Mouse (Mus musculus): ENCODE results near the gene Gas2l2. TPM values are rescaled to one million over a fixed set of nuclear protein-coding genes. Genes with fewer than 3 reads are reported as not detected.
A peak's percentile ranks its signal among the peaks of the same experiment; 100 is the strongest.

The Gas2l2 gene
- polyA plus RNA-seq, 1 experiment from 2014 or later, result not detected

- WGBS, result under 1% methylated on average over 23 of the region's 40 CpGs
- H3K27me3 ChIP-seq (replicated peaks), result 0 out of 2 replicates have a peak, but pooled peaks cover 3% of the 10 kb centered on the region
- no peak overlapping the region for H3K27ac ChIP-seq
- peak overlapping the region; percentile 90 for H3K4me2 ChIP-seq (replicated peaks)
- no peaks in the 10 kb centered on the region for H3K9me3 ChIP-seq
- H3K4me1 ChIP-seq, result peaks cover 17% of the 10 kb centered on the region
- H3K36me3 ChIP-seq, result no peaks in the 10 kb centered on the region
- H3K4me3 ChIP-seq, result peak overlapping the region; percentile 96
- H3K9ac ChIP-seq, result peak overlapping the region; percentile 93
- peak; percentile 59 for ATAC-seq (ENCODE audit: low FRiP score, low read depth)
Measured at GRCm38 (mm10) chr11:83409792-83410291, 19.4 kb downstream of the Gas2l2 start.

GRCm38 (mm10) chr11:83409087-83409754 lies 20.0 kb downstream of the Gas2l2 start, which contains the start of gene Rasl10b:
Gene Rasl10b, plus strand, starts transcription at chr11:83409137.
- ATAC-seq (ENCODE audit: low FRiP score, low read depth), result peak; percentile 83
- H3K36me3 ChIP-seq, result no peaks in the 10 kb centered on the region
- peak within 1 kb of the TSS; percentile 93 for H3K9ac ChIP-seq
- no peak within 1 kb of the TSS for H3K27ac ChIP-seq
- H3K27me3 ChIP-seq (replicated peaks), result 0 out of 2 replicates have a peak, but pooled peaks cover 3% of the 10 kb centered on the region
- H3K4me2 ChIP-seq (replicated peaks), result peak within 1 kb of the TSS; percentile 90
- peaks cover 17% of the 10 kb centered on the region for H3K4me1 ChIP-seq
- H3K4me3 ChIP-seq, result peak within 1 kb of the TSS; percentile 96
- no peaks in the 10 kb centered on the region for H3K9me3 ChIP-seq
- WGBS, result under 1% methylated on average over 27 of the region's 44 CpGs

DNA sequence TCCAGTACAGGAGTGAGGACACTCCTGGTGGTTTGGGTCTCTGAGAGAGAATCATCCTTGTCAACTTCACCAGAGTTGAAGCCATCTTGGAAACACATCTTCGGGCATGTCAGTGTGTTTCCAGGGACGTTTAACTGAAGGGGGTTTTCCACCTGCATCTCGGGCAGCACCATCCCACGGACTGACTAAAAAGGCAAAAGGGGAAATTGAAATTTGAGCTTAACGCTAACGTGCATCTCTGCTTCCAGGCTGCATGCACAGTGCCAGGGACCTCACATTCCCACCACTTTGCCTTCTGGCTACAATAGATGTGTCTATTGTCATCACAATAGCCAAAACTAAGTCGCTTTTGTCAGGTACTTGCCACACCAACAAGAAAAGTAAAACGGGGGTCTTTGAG lies 21.0 kb downstream of the Gas2l2 start:
- no peak for ATAC-seq (ENCODE audit: low FRiP score, low read depth)
- Histone ChIP-seq H3K9ac (no peak overlapping the region), H3K4me3 (no peak overlapping the region), H3K4me1 (peaks cover 17% of the 10 kb centered on the region), H3K27me3 (replicated peaks) (no peaks in the 10 kb centered on the region), H3K9me3 (no peaks in the 10 kb centered on the region), H3K27ac (no peak overlapping the region), H3K36me3 (peaks cover 9% of the 10 kb centered on the region), H3K4me2 (replicated peaks) (no peak overlapping the region)
- 53% methylated on average over 8 of the region's 8 CpGs for WGBS

- no peak overlapping the region for H3K4me2 ChIP-seq (replicated peaks)
- 70% methylated on average over 3 of the region's 3 CpGs for WGBS
- no peak overlapping the region for H3K9ac ChIP-seq
- H3K27me3 ChIP-seq (replicated peaks), result no peaks in the 10 kb centered on the region
- peaks cover 21% of the 10 kb centered on the region for H3K36me3 ChIP-seq
- no peaks in the 10 kb centered on the region for H3K9me3 ChIP-seq
- no peak overlapping the region for H3K27ac ChIP-seq
- H3K4me1 ChIP-seq, result peaks cover 12% of the 10 kb centered on the region
- H3K4me3 ChIP-seq, result no peak overlapping the region
- no peak for ATAC-seq (ENCODE audit: low FRiP score, low read depth)
Measured at GRCm38 (mm10) chr11:83406391-83406790, 22.9 kb downstream of the Gas2l2 start.

DNA sequence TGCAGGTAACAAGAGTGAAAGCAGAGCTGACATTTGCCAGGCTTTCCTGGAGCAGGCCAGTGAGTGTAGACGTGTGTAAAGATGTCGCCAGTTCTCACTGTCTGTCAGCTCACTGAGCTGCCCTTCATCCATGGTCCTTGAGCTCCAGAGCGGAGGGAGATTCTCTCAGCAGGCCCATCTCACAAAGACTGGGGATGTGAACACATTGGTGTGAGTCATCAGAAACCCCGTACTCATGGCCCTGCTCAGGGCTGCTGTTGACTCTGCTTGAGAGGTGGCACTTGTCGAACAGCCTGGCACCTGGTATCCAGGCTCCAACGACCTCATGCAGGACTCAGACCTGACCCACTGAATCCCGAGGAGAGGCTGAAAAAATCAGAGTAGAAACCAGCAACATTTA lies 25.5 kb downstream of the Gas2l2 start:
- no peaks in the 10 kb centered on the region for H3K27me3 ChIP-seq (replicated peaks)
- H3K9ac ChIP-seq, result no peak overlapping the region
- no peak for ATAC-seq (ENCODE audit: low FRiP score, low read depth)
- H3K27ac ChIP-seq, result no peak overlapping the region
- no peaks in the 10 kb centered on the region for H3K9me3 ChIP-seq
- peaks cover 32% of the 10 kb centered on the region for H3K36me3 ChIP-seq
- H3K4me1 ChIP-seq, result no peaks in the 10 kb centered on the region
- H3K4me2 ChIP-seq (replicated peaks), result no peak overlapping the region
- no peak overlapping the region for H3K4me3 ChIP-seq
- WGBS, result 93% methylated on average over 7 of the region's 7 CpGs

- H3K4me1 ChIP-seq, result no peaks in the 10 kb centered on the region
- H3K4me3 ChIP-seq, result no peak overlapping the region
- no peak overlapping the region for H3K4me2 ChIP-seq (replicated peaks)
- no peak for ATAC-seq (ENCODE audit: low FRiP score, low read depth)
- H3K36me3 ChIP-seq, result peaks cover 49% of the 10 kb centered on the region
- 88% methylated on average over 5 of the region's 5 CpGs for WGBS
- no peak overlapping the region for H3K9ac ChIP-seq
- no peaks in the 10 kb centered on the region for H3K27me3 ChIP-seq (replicated peaks)
- no peak overlapping the region for H3K27ac ChIP-seq
- no peaks in the 10 kb centered on the region for H3K9me3 ChIP-seq
Measured at GRCm38 (mm10) chr11:83398724-83399123, 30.5 kb downstream of the Gas2l2 start.

- no peak overlapping the region for H3K9ac ChIP-seq
- no peaks in the 10 kb centered on the region for H3K27me3 ChIP-seq (replicated peaks)
- no peak overlapping the region for H3K27ac ChIP-seq
- H3K4me1 ChIP-seq, result no peaks in the 10 kb centered on the region
- no peak for ATAC-seq (ENCODE audit: low FRiP score, low read depth)
- no peak overlapping the region for H3K4me2 ChIP-seq (replicated peaks)
- H3K9me3 ChIP-seq, result no peaks in the 10 kb centered on the region
- peaks cover 45% of the 10 kb centered on the region for H3K36me3 ChIP-seq
- 94% methylated on average over 7 of the region's 7 CpGs for WGBS
- no peak overlapping the region for H3K4me3 ChIP-seq
Measured at GRCm38 (mm10) chr11:83397626-83398025, 31.6 kb downstream of the Gas2l2 start.

GRCm38 (mm10) chr11:83394802-83395439 lies 34.3 kb downstream of the Gas2l2 start:
- ATAC-seq (ENCODE audit: low FRiP score, low read depth), result no peak
- H3K36me3 ChIP-seq, result peaks cover 52% of the 10 kb centered on the region
- no peaks in the 10 kb centered on the region for H3K9me3 ChIP-seq
- H3K9ac ChIP-seq, result no peak overlapping the region
- no peak overlapping the region for H3K4me3 ChIP-seq
- no peaks in the 10 kb centered on the region for H3K27me3 ChIP-seq (replicated peaks)
- H3K4me1 ChIP-seq, result no peaks in the 10 kb centered on the region
- H3K4me2 ChIP-seq (replicated peaks), result 0 out of 2 replicates have a peak overlapping the region, but pooled peaks have one; percentile 27
- H3K27ac ChIP-seq, result no peak overlapping the region
- WGBS, result 19% methylated on average over 6 of the region's 6 CpGs

- H3K4me3 ChIP-seq, result no peak overlapping the region
- H3K4me2 ChIP-seq (replicated peaks), result no peak overlapping the region
- no peak overlapping the region for H3K9ac ChIP-seq
- no peak overlapping the region for H3K27ac ChIP-seq
- H3K4me1 ChIP-seq, result no peaks in the 10 kb centered on the region
- no peaks in the 10 kb centered on the region for H3K9me3 ChIP-seq
- H3K27me3 ChIP-seq (replicated peaks), result no peaks in the 10 kb centered on the region
- 94% methylated on average over 4 of the region's 4 CpGs for WGBS
- no peak for ATAC-seq (ENCODE audit: low FRiP score, low read depth)
- peaks cover 45% of the 10 kb centered on the region for H3K36me3 ChIP-seq
Measured at GRCm38 (mm10) chr11:83393062-83393461, 36.2 kb downstream of the Gas2l2 start.

DNA sequence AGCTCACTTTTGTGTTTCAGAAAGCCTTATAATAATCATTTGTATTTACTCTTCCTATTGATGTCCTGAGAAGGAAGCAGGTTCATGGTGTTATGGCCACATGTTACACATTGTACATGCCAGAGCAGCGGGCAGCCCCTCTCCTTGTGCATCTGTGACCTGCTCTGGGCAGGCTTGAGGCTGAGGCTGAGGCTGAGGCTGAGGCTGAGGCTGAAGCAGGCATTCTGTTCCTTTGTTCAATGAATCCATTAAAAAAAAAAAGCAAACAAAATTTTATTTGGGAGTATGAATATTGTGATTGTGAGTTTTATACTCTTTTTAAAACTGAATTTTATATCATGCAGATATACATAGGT lies 45.7 kb downstream of the Gas2l2 start:
- ATAC-seq (ENCODE audit: low FRiP score, low read depth), result no peak
- H3K9me3 ChIP-seq, result no peaks in the 10 kb centered on the region
- 0 out of 2 replicates have a peak, but pooled peaks cover 2% of the 10 kb centered on the region for H3K36me3 ChIP-seq
- no peaks in the 10 kb centered on the region for H3K27me3 ChIP-seq (replicated peaks)
- H3K4me1 ChIP-seq, result peaks cover 21% of the 10 kb centered on the region
- no peak overlapping the region for H3K4me3 ChIP-seq
- H3K9ac ChIP-seq, result no peak overlapping the region
- peak overlapping the region; percentile 1; the same call in 1 of the 2 replicates for H3K4me2 ChIP-seq (replicated peaks)
- no peak overlapping the region for H3K27ac ChIP-seq
- WGBS, result 65% methylated on average over 1 of the region's 1 CpGs

- WGBS, result 36% methylated on average over 9 of the region's 9 CpGs
- H3K27ac ChIP-seq, result no peak overlapping the region
- no peaks in the 10 kb centered on the region for H3K9me3 ChIP-seq
- peaks cover 21% of the 10 kb centered on the region for H3K4me1 ChIP-seq
- no peak overlapping the region for H3K9ac ChIP-seq
- H3K27me3 ChIP-seq (replicated peaks), result no peaks in the 10 kb centered on the region
- peak overlapping the region; percentile 1; the same call in 1 of the 2 replicates for H3K4me2 ChIP-seq (replicated peaks)
- ATAC-seq (ENCODE audit: low FRiP score, low read depth), result no peak
- H3K36me3 ChIP-seq, result 0 out of 2 replicates have a peak, but pooled peaks cover 2% of the 10 kb centered on the region
- H3K4me3 ChIP-seq, result no peak overlapping the region
Measured at GRCm38 (mm10) chr11:83382876-83383531, 46.3 kb downstream of the Gas2l2 start.

DNA sequence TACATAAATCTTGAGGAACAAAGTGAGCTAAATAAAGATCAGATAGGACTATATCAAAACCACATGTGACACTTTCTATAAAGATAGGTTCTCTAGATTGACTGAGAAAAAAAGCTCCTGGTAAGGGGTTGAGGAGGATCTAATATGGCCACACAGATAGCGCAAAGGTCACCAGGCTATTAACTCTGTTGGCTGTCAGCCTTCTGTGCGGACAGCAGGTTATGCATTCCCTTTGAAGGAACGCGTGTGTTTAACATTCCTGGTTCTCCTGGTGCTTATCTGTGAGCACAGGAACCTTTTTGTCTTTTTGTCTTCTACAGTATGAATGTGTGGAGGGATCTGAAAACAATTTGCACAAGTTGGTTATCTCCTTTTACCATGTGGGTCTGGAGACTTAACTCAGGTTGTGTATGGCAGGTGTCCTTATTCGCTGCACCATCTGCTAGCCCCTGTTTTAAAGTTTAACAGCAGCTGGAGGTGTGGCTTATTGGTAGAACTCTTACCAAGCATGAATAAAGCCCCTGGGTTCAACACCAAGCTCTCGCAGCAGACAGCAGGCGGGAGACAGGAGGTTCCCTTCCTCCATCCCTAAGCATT lies 49.4 kb downstream of the Gas2l2 start:
- H3K9me3 ChIP-seq, result no peaks in the 10 kb centered on the region
- WGBS, result 84% methylated on average over 7 of the region's 7 CpGs
- no peak for ATAC-seq (ENCODE audit: low FRiP score, low read depth)

More for the DNA sequence above, 49.4 kb downstream of the Gas2l2 start:
- H3K4me1 ChIP-seq, result peaks cover 21% of the 10 kb centered on the region
- H3K4me3 ChIP-seq, result no peak overlapping the region
- no peaks in the 10 kb centered on the region for H3K27me3 ChIP-seq (replicated peaks)
- no peak overlapping the region for H3K9ac ChIP-seq
- H3K4me2 ChIP-seq (replicated peaks), result no peak overlapping the region
- H3K27ac ChIP-seq, result no peak overlapping the region
- peaks cover 17% of the 10 kb centered on the region for H3K36me3 ChIP-seq

Measured in neural tube, embryonic 12.5 days (tissue).